Mouse (Mus musculus) kidney, embryonic 16.5 days (tissue): ENCODE results near the gene Msn. TPM values are rescaled to one million over a fixed set of nuclear protein-coding genes. Genes with fewer than 3 reads are reported as not detected.
A peak's percentile ranks its signal among the peaks of the same experiment; 100 is the strongest.

Experiments used
- ATAC-seq: fragments of 200-750 bp; cut with Nextera tagmentation; 2 replicates; pipeline ENCODE4 v1.8.0; 2017; ENCODE audit warnings: moderate TSS enrichment; ENCODE audit not compliant: low FRiP score, low TSS enrichment
- H3K27ac ChIP-seq: fragments of 300-500 bp; sonication (generic); 2 replicates; pipeline ENCODE4 v1.5.1; 2014; ENCODE audit warnings: low read length
- H3K27me3 ChIP-seq: fragments of 300-500 bp; sonication (generic); 2 replicates; pipeline ENCODE4 v1.6.1; 2014; ENCODE audit warnings: low read length, control low read depth, mixed read lengths; ENCODE audit not compliant: insufficient read depth
- H3K36me3 ChIP-seq: fragments of 300-500 bp; sonication (generic); 2 replicates; pipeline ENCODE4 v1.6.1; 2014; ENCODE audit warnings: low read length, control low read depth, mixed read lengths; ENCODE audit not compliant: insufficient read depth
- H3K4me1 ChIP-seq: fragments of 300-500 bp; sonication (generic); 2 replicates; pipeline ENCODE4 v1.6.1; 2014; ENCODE audit warnings: low read length, control low read depth, mixed read lengths; ENCODE audit not compliant: insufficient read depth
- H3K4me2 ChIP-seq: fragments of 300-500 bp; sonication (generic); replicated peaks from 2 replicates; pipeline ENCODE4 v1.6.1; 2014; ENCODE audit warnings: low read depth, low read length
- H3K4me3 ChIP-seq: fragments of 300-500 bp; sonication (generic); 2 replicates; pipeline ENCODE4 v1.5.1; 2014; ENCODE audit warnings: mild to moderate bottlenecking, low read length
- H3K9ac ChIP-seq: fragments of 300-500 bp; sonication (generic); replicated peaks from 2 replicates; pipeline ENCODE4 v1.6.1; 2014; ENCODE audit warnings: low read length
- H3K9me3 ChIP-seq: fragments of 300-500 bp; sonication (generic); 2 replicates; pipeline ENCODE4 v1.6.1; 2016; ENCODE audit warnings: low read length, control low read depth
- WGBS: fragments of 180-500 bp; shearing (Covaris S2); extraction: QIAGEN DNeasy Blood & Tissue Kit; methylation state at CpG from one replicate; pipeline ENCODE4 v1.1.7; 2014; 5-methylcytosine and 5-hydroxymethylcytosine counted together
- polyA plus RNA-seq: library from polyadenylated mRNA; unstranded; fragments of >200 nt; fragmentation: Nextera tagmentation; extraction: Ambion mirVana; gene quantifications from 2 replicates; pipeline ENCODE4 v1.2.1, GENCODE M21; 2015

Msn gene
- polyA plus RNA-seq, 1 experiment from 2014 or later, result 140 TPM

- H3K4me2 ChIP-seq, result no peak overlapping the region
- H3K9ac ChIP-seq, result no peak overlapping the region
- ATAC-seq, result no peak
- no peak overlapping the region for H3K27ac ChIP-seq
- no peaks in the 10 kb centered on the region for H3K9me3 ChIP-seq
- no peak overlapping the region for H3K4me3 ChIP-seq
- H3K27me3 ChIP-seq, result no peaks in the 10 kb centered on the region; the same call in 1 of the 2 replicates
- H3K4me1 ChIP-seq, result no peaks in the 10 kb centered on the region
- H3K36me3 ChIP-seq, result no peaks in the 10 kb centered on the region
These were observed 19.7 kb downstream of the Msn start for GRCm38 (mm10) chrX:96115501-96115900.

- ATAC-seq, result no peak
- no peaks in the 10 kb centered on the region for H3K4me1 ChIP-seq
These were observed 21.5 kb downstream of the Msn start for GRCm38 (mm10) chrX:96117366-96117765.

GRCm38 (mm10) chrX:96119997-96120396, 24.2 kb downstream of the Msn start:
- H3K4me2 ChIP-seq, result no peak overlapping the region
- 67% methylated on average over 2 of the region's 2 CpGs for WGBS
- no peak overlapping the region for H3K4me3 ChIP-seq
- no peak for ATAC-seq
- H3K27ac ChIP-seq, result no peak overlapping the region
- H3K4me1 ChIP-seq, result no peaks in the 10 kb centered on the region
- no peak overlapping the region for H3K9ac ChIP-seq
- no peaks in the 10 kb centered on the region for H3K9me3 ChIP-seq
- H3K27me3 ChIP-seq, result no peaks in the 10 kb centered on the region; the same call in 1 of the 2 replicates
- H3K36me3 ChIP-seq, result no peaks in the 10 kb centered on the region

More at GRCm38 (mm10) chrX:96117366-96117765, 21.5 kb downstream of the Msn start:
- Histone ChIP-seq H3K36me3 (no peaks in the 10 kb centered on the region), H3K9ac (no peak overlapping the region), H3K27ac (no peak overlapping the region), H3K4me3 (no peak overlapping the region), H3K4me2 (no peak overlapping the region), H3K9me3 (no peaks in the 10 kb centered on the region), H3K27me3 (no peaks in the 10 kb centered on the region; the same call in 1 of the 2 replicates)
- 64% methylated on average over 1 of the region's 1 CpGs for WGBS

- no peak overlapping the region for H3K4me2 ChIP-seq
- H3K27me3 ChIP-seq, result no peaks in the 10 kb centered on the region; the same call in 1 of the 2 replicates
- H3K36me3 ChIP-seq, result no peaks in the 10 kb centered on the region
- H3K4me1 ChIP-seq, result no peaks in the 10 kb centered on the region
- H3K9me3 ChIP-seq, result no peaks in the 10 kb centered on the region
- no peak overlapping the region for H3K4me3 ChIP-seq
- H3K9ac ChIP-seq, result no peak overlapping the region
- H3K27ac ChIP-seq, result no peak overlapping the region
- WGBS, result 84% methylated on average over 1 of the region's 1 CpGs
- ATAC-seq, result no peak
These were observed 26.1 kb downstream of the Msn start for GRCm38 (mm10) chrX:96121912-96122311.

GRCm38 (mm10) chrX:96126803-96127202, 31.0 kb downstream of the Msn start:
- no peak overlapping the region for H3K9ac ChIP-seq
- H3K9me3 ChIP-seq, result no peaks in the 10 kb centered on the region
- WGBS, result 68% methylated on average over 3 of the region's 3 CpGs
- no peak overlapping the region for H3K4me3 ChIP-seq
- no peak overlapping the region for H3K27ac ChIP-seq
- peaks cover 9% of the 10 kb centered on the region; the same call in 1 of the 2 replicates for H3K4me1 ChIP-seq
- ATAC-seq, result no peak
- no peak overlapping the region for H3K4me2 ChIP-seq
- no peaks in the 10 kb centered on the region for H3K36me3 ChIP-seq
- no peaks in the 10 kb centered on the region; the same call in 1 of the 2 replicates for H3K27me3 ChIP-seq

- Histone ChIP-seq H3K36me3 (no peaks in the 10 kb centered on the region), H3K4me1 (peaks cover 9% of the 10 kb centered on the region; the same call in 1 of the 2 replicates), H3K27me3 (no peaks in the 10 kb centered on the region), H3K9me3 (no peaks in the 10 kb centered on the region), H3K27ac (no peak overlapping the region), H3K4me2 (no peak overlapping the region; the same call in 1 of the 2 replicates), H3K9ac (no peak overlapping the region), H3K4me3 (no peak overlapping the region)
- peak; percentile 90 for ATAC-seq
- 39% methylated on average over 5 of the region's 5 CpGs for WGBS
These were observed 34.3 kb downstream of the Msn start for GRCm38 (mm10) chrX:96130139-96130538.

- Histone ChIP-seq H3K27me3 (no peaks in the 10 kb centered on the region; the same call in 1 of the 2 replicates), H3K4me3 (no peak overlapping the region), H3K4me2 (no peak overlapping the region; the same call in 1 of the 2 replicates), H3K27ac (no peak overlapping the region), H3K36me3 (no peaks in the 10 kb centered on the region), H3K4me1 (peaks cover 9% of the 10 kb centered on the region; the same call in 1 of the 2 replicates), H3K9me3 (no peaks in the 10 kb centered on the region), H3K9ac (no peak overlapping the region)
- peak; percentile 18; the same call in 1 of the 2 replicates for ATAC-seq
- WGBS, result 48% methylated on average over 6 of the region's 6 CpGs
These were observed 34.8 kb downstream of the Msn start for GRCm38 (mm10) chrX:96130663-96131062.

GRCm38 (mm10) chrX:96133260-96133659, 37.4 kb downstream of the Msn start:
- H3K27ac ChIP-seq, result no peak overlapping the region
- no peaks in the 10 kb centered on the region for H3K9me3 ChIP-seq
- no peaks in the 10 kb centered on the region; the same call in 1 of the 2 replicates for H3K27me3 ChIP-seq
- peaks cover 9% of the 10 kb centered on the region; the same call in 1 of the 2 replicates for H3K4me1 ChIP-seq
- H3K4me3 ChIP-seq, result no peak overlapping the region
- WGBS, result 41% methylated on average over 2 of the region's 2 CpGs
- no peak overlapping the region for H3K9ac ChIP-seq
- no peak for ATAC-seq
- no peaks in the 10 kb centered on the region for H3K36me3 ChIP-seq
- H3K4me2 ChIP-seq, result no peak overlapping the region

- Histone ChIP-seq H3K4me3 (no peak overlapping the region), H3K27ac (no peak overlapping the region), H3K27me3 (no peaks in the 10 kb centered on the region; the same call in 1 of the 2 replicates), H3K4me2 (no peak overlapping the region), H3K4me1 (peaks cover 9% of the 10 kb centered on the region; the same call in 1 of the 2 replicates), H3K36me3 (no peaks in the 10 kb centered on the region), H3K9me3 (no peaks in the 10 kb centered on the region), H3K9ac (no peak overlapping the region)
- WGBS, result 66% methylated on average over 5 of the region's 5 CpGs
- no peak for ATAC-seq
These were observed 38.4 kb downstream of the Msn start for GRCm38 (mm10) chrX:96134243-96134661.

- 63% methylated on average over 6 of the region's 6 CpGs for WGBS
- no peak overlapping the region for H3K27ac ChIP-seq
- ATAC-seq, result peak; percentile 50; the same call in 1 of the 2 replicates
These were observed 39.2 kb downstream of the Msn start for GRCm38 (mm10) chrX:96134840-96135580.

More at GRCm38 (mm10) chrX:96134840-96135580, 39.2 kb downstream of the Msn start:
- Histone ChIP-seq H3K4me2 (no peak overlapping the region), H3K9ac (no peak overlapping the region), H3K27me3 (no peaks in the 10 kb centered on the region; the same call in 1 of the 2 replicates), H3K9me3 (no peaks in the 10 kb centered on the region), H3K4me3 (no peak overlapping the region), H3K36me3 (no peaks in the 10 kb centered on the region), H3K4me1 (peaks cover 8% of the 10 kb centered on the region; the same call in 1 of the 2 replicates)
